Mouse (Mus musculus): ENCODE results near the gene Ttll11. TPM values are rescaled to one million over a fixed set of nuclear protein-coding genes. Genes with fewer than 3 reads are reported as not detected.

Gene Ttll11
- polyA plus RNA-seq, 1 experiment from 2014 or later: 6.1 TPM

DNA sequence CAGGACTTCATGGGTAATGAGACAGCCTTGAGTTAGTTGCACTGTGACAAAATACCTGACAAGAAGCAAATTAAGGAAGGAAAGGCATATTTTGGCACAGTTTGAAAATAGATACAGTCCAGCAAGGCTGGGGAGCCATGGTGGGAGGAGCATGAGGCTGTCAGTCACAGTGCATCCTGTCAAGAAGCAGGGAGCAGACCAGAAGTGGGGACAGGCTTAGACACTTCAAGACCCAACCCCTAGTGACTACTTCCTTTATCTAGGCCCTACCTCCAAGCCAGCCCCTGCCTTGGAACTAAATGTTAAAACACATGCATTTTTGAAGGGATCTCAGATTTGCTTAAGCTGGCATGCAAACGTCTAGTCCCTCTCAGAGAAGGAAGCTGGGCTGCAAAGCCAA is 20.7 kb upstream of the Ttll11 start:
- H3K4me2 ChIP-seq (ENCODE audit: low read depth, low read length): no peak overlapping the region
- H3K27ac ChIP-seq (ENCODE audit: low read depth, low read length): no peak overlapping the region
- H3K9me3 ChIP-seq (ENCODE audit: control insufficient read depth, low read length): no peaks in the 10 kb centered on the region
- no peaks in the 10 kb centered on the region for H3K36me3 ChIP-seq (ENCODE audit: control insufficient read depth, insufficient read depth, low read length)
- no peak overlapping the region for H3K4me3 ChIP-seq (ENCODE audit: low read depth, low read length)
- no peaks in the 10 kb centered on the region for H3K4me1 ChIP-seq (ENCODE audit: control insufficient read depth, insufficient read depth, low read length)
- H3K9ac ChIP-seq (replicated peaks; ENCODE audit: low read depth, low read length): no peak overlapping the region
- no peaks in the 10 kb centered on the region for H3K27me3 ChIP-seq (ENCODE audit: control insufficient read depth, insufficient read depth, low read length)
- no peak for ATAC-seq (ENCODE audit: low read depth)
- WGBS: 75% methylated on average over 1 of the region's 1 CpGs

DNA sequence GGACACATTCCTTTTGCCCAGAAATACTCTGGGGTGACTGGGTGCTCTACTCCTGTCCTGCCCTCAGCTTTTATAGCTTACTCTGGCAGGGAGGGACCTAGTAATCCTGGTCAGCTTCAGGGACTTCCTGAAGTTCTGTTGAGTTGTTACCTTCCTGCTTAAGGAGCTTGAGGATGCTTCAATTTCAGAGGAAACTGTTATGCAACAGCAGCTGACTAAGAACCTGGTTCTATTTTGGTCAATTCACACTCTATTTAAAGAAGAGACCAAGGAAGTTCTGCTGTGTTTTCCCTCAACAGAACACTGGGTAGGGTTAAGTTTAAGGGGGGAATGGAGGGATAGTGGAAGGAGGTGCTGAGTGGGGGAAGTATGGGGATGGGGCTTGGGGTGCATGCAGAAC is 19.5 kb upstream of the Ttll11 start:
- Histone ChIP-seq H3K4me3 (ENCODE audit: low read depth, low read length) (no peak overlapping the region), H3K4me1 (ENCODE audit: control insufficient read depth, insufficient read depth, low read length) (no peaks in the 10 kb centered on the region), H3K4me2 (ENCODE audit: low read depth, low read length) (no peak overlapping the region), H3K27ac (ENCODE audit: low read depth, low read length) (no peak overlapping the region), H3K27me3 (ENCODE audit: control insufficient read depth, insufficient read depth, low read length) (no peaks in the 10 kb centered on the region), H3K36me3 (ENCODE audit: control insufficient read depth, insufficient read depth, low read length) (no peaks in the 10 kb centered on the region), H3K9me3 (ENCODE audit: control insufficient read depth, low read length) (no peaks in the 10 kb centered on the region), H3K9ac (replicated peaks; ENCODE audit: low read depth, low read length) (no peak overlapping the region)
- no peak for ATAC-seq (ENCODE audit: low read depth)

DNA sequence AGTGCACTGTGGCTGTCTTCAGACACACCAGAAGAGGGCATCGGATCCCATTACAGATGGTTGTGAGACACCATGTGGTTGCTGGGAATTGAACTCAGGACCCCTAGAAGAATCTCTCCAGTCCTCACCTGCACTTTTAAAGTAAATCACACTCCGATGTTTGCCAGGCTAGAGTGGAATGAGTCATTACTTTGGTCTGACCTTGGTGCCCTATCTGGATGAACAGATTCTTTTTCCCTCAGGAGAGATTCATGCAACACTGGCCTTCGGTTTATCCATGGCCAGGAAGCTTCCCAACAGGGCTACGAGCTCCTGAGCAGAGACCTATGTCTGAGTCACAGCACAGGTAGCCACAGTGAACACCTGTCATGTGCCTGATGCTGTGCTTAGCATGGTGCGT is 18.7 kb upstream of the Ttll11 start:
- 85% methylated on average over 5 of the region's 5 CpGs for WGBS
- H3K27me3 ChIP-seq (ENCODE audit: control insufficient read depth, insufficient read depth, low read length): no peaks in the 10 kb centered on the region
- no peaks in the 10 kb centered on the region for H3K4me1 ChIP-seq (ENCODE audit: control insufficient read depth, insufficient read depth, low read length)
- no peak for ATAC-seq (ENCODE audit: low read depth)
- no peak overlapping the region for H3K9ac ChIP-seq (replicated peaks; ENCODE audit: low read depth, low read length)
- H3K4me3 ChIP-seq (ENCODE audit: low read depth, low read length): no peak overlapping the region
- no peaks in the 10 kb centered on the region for H3K9me3 ChIP-seq (ENCODE audit: control insufficient read depth, low read length)
- no peak overlapping the region for H3K27ac ChIP-seq (ENCODE audit: low read depth, low read length)
- no peaks in the 10 kb centered on the region for H3K36me3 ChIP-seq (ENCODE audit: control insufficient read depth, insufficient read depth, low read length)
- H3K4me2 ChIP-seq (ENCODE audit: low read depth, low read length): no peak overlapping the region

DNA sequence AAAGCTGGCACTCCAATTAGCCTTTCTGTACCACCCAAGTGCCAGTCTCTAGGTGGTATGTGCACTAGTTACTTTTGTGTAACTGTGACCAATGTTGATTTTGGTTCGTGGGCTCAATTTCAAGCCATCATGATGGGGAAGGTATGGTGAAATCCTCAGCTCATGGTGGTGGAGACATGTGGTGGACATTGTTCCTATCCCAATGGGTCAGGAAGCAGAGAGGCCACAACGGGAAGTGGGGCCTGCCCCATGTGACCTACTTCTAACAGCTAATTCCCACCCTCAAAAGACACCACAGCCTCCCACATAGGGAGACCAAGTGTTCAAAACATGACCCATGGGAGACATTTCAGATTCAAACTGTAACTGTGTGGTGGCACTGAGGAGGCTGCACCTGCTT is 17.0 kb upstream of the Ttll11 start:
- ATAC-seq (ENCODE audit: low read depth): no peak
- no peaks in the 10 kb centered on the region for H3K4me1 ChIP-seq (ENCODE audit: control insufficient read depth, insufficient read depth, low read length)
- H3K4me2 ChIP-seq (ENCODE audit: low read depth, low read length): no peak overlapping the region
- H3K9ac ChIP-seq (replicated peaks; ENCODE audit: low read depth, low read length): no peak overlapping the region
- H3K27me3 ChIP-seq (ENCODE audit: control insufficient read depth, insufficient read depth, low read length): no peaks in the 10 kb centered on the region
- no peaks in the 10 kb centered on the region for H3K36me3 ChIP-seq (ENCODE audit: control insufficient read depth, insufficient read depth, low read length)
- no peak overlapping the region for H3K27ac ChIP-seq (ENCODE audit: low read depth, low read length)
- no peak overlapping the region for H3K4me3 ChIP-seq (ENCODE audit: low read depth, low read length)
- no peaks in the 10 kb centered on the region for H3K9me3 ChIP-seq (ENCODE audit: control insufficient read depth, low read length)
- 74% methylated on average over 2 of the region's 2 CpGs for WGBS

DNA sequence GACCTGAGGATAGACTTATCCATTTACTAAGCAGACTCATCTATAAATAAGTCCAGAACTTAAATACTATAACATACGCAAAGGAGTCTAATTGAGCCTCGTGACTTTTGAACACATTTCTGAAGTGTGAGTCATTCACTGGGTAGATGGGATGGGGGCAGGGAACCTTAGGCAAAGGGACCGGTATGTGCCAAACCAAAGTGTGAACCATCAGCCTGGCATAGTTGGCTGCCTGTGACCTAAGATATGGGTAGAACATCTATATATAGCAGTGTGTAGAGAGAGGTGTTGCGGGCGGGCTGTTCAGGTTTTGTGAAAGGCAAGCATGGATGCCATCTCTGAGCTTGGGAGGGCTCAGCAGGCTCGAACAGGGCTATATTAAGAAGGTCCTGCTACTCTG is 14.6 kb upstream of the Ttll11 start:
- H3K4me1 ChIP-seq (ENCODE audit: control insufficient read depth, insufficient read depth, low read length): no peaks in the 10 kb centered on the region
- no peak overlapping the region for H3K4me2 ChIP-seq (ENCODE audit: low read depth, low read length)
- no peaks in the 10 kb centered on the region for H3K27me3 ChIP-seq (ENCODE audit: control insufficient read depth, insufficient read depth, low read length)
- H3K9me3 ChIP-seq (ENCODE audit: control insufficient read depth, low read length): no peaks in the 10 kb centered on the region
- H3K27ac ChIP-seq (ENCODE audit: low read depth, low read length): no peak overlapping the region
- no peaks in the 10 kb centered on the region for H3K36me3 ChIP-seq (ENCODE audit: control insufficient read depth, insufficient read depth, low read length)
- H3K9ac ChIP-seq (replicated peaks; ENCODE audit: low read depth, low read length): no peak overlapping the region
- ATAC-seq (ENCODE audit: low read depth): no peak
- WGBS: 90% methylated on average over 6 of the region's 6 CpGs
- no peak overlapping the region for H3K4me3 ChIP-seq (ENCODE audit: low read depth, low read length)

DNA sequence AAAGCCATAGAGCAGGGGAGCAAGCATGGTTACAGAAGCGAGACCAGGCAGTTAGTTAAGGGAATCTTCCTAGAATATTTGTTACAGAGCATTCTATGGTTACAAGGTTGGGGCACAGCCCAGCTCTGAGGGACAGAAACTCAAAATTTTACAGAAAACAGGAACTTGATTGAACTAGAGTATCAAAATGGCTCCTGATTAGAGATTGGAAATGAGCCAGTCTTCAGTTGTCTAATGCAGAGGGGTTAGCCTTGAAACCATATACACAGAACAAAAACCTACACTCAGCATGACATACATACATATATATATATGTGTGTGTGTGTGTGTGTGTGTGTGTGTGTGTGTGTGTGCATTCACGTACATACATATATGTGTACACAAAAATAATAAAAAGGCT is 13.8 kb upstream of the Ttll11 start:
- no peak for ATAC-seq (ENCODE audit: low read depth)
- H3K9me3 ChIP-seq (ENCODE audit: control insufficient read depth, low read length): no peaks in the 10 kb centered on the region
- H3K27me3 ChIP-seq (ENCODE audit: control insufficient read depth, insufficient read depth, low read length): no peaks in the 10 kb centered on the region
- WGBS: 91% methylated on average over 2 of the region's 2 CpGs
- H3K4me3 ChIP-seq (ENCODE audit: low read depth, low read length): no peak overlapping the region
- H3K4me2 ChIP-seq (ENCODE audit: low read depth, low read length): no peak overlapping the region
- no peaks in the 10 kb centered on the region for H3K4me1 ChIP-seq (ENCODE audit: control insufficient read depth, insufficient read depth, low read length)
- no peak overlapping the region for H3K9ac ChIP-seq (replicated peaks; ENCODE audit: low read depth, low read length)
- H3K27ac ChIP-seq (ENCODE audit: low read depth, low read length): no peak overlapping the region
- no peaks in the 10 kb centered on the region for H3K36me3 ChIP-seq (ENCODE audit: control insufficient read depth, insufficient read depth, low read length)

DNA sequence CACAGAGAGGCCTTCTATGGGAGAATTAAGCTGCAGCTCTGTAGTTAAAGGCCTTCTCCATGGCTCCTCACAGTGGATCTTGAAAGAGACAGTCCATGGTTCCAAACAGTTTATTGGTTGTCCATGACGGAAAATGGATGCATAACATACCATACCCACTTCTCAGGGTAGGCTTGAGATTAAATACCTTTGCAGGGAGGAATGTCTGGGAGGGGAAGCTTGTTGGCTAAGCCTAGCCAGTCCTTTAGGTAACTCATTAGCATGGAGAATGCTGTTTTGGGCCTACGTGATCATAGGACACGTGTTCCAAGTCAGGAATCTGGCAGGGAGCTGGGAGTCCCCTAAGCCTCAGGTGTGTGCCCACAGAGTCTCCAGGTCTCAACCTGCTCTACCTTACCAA is 12.5 kb upstream of the Ttll11 start:
- no peaks in the 10 kb centered on the region for H3K4me1 ChIP-seq (ENCODE audit: control insufficient read depth, insufficient read depth, low read length)
- no peak overlapping the region for H3K4me3 ChIP-seq (ENCODE audit: low read depth, low read length)
- no peak overlapping the region for H3K27ac ChIP-seq (ENCODE audit: low read depth, low read length)
- H3K9me3 ChIP-seq (ENCODE audit: control insufficient read depth, low read length): no peaks in the 10 kb centered on the region
- WGBS: 91% methylated on average over 3 of the region's 3 CpGs
- H3K4me2 ChIP-seq (ENCODE audit: low read depth, low read length): no peak overlapping the region
- ATAC-seq (ENCODE audit: low read depth): no peak
- H3K36me3 ChIP-seq (ENCODE audit: control insufficient read depth, insufficient read depth, low read length): no peaks in the 10 kb centered on the region
- no peak overlapping the region for H3K9ac ChIP-seq (replicated peaks; ENCODE audit: low read depth, low read length)
- no peaks in the 10 kb centered on the region for H3K27me3 ChIP-seq (ENCODE audit: control insufficient read depth, insufficient read depth, low read length)

DNA sequence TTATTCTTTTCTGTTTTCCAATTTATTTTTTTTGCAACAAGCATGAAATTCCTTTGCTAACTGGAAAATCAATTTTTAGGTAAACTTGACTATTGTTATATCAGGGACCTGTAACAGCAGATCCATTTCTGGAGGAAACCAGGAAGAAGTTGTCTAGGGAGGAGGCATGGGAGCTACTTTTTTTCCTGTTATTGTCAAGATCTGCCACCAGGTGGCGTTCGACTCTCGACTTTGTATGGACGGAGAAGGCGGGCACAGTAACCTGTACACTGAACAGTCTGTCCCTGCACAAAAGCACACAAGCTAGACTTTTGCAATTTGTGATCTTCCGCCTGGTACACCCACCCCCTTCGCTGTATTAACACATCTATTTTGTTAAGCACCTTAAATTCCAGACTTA is 4.2 kb upstream of the Ttll11 start:
- Histone ChIP-seq H3K27ac (ENCODE audit: low read depth, low read length) (no peak overlapping the region), H3K9ac (replicated peaks; ENCODE audit: low read depth, low read length) (no peak overlapping the region), H3K36me3 (ENCODE audit: control insufficient read depth, insufficient read depth, low read length) (no peaks in the 10 kb centered on the region), H3K4me3 (ENCODE audit: low read depth, low read length) (no peak overlapping the region), H3K9me3 (ENCODE audit: control insufficient read depth, low read length) (no peaks in the 10 kb centered on the region), H3K4me1 (ENCODE audit: control insufficient read depth, insufficient read depth, low read length) (no peaks in the 10 kb centered on the region; the same call in 1 of the 2 replicates), H3K4me2 (ENCODE audit: low read depth, low read length) (no peak overlapping the region), H3K27me3 (ENCODE audit: control insufficient read depth, insufficient read depth, low read length) (no peaks in the 10 kb centered on the region)
- no peak for ATAC-seq (ENCODE audit: low read depth)
- 7% methylated on average over 7 of the region's 7 CpGs for WGBS

DNA sequence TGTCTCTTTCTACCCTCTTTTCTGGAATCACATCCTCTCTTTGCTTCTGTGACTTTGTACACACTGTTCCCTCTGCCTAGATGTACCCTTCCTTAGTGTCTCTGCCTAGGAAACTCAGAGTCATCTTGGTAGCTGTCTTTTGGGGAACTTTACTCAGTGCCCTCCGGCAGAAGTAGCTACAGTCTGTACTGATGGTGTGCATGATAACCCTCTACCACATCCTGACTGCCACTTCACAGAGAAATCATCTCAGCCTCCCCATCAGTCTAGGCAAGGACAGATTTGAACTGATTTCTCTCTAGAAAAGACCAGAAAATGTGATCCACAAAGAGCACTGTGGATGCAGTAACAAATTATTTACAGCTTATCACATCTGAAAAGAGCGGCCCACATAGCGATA is 2.2 kb upstream of the Ttll11 start:
- H3K4me1 ChIP-seq (ENCODE audit: control insufficient read depth, insufficient read depth, low read length): peaks cover 17% of the 10 kb centered on the region
- H3K4me2 ChIP-seq (ENCODE audit: low read depth, low read length): no peak overlapping the region
- no peaks in the 10 kb centered on the region for H3K9me3 ChIP-seq (ENCODE audit: control insufficient read depth, low read length)
- H3K36me3 ChIP-seq (ENCODE audit: control insufficient read depth, insufficient read depth, low read length): no peaks in the 10 kb centered on the region
- no peak overlapping the region for H3K9ac ChIP-seq (replicated peaks; ENCODE audit: low read depth, low read length)
- H3K27ac ChIP-seq (ENCODE audit: low read depth, low read length): no peak overlapping the region
- no peak for ATAC-seq (ENCODE audit: low read depth)
- no peaks in the 10 kb centered on the region for H3K27me3 ChIP-seq (ENCODE audit: control insufficient read depth, insufficient read depth, low read length)
- H3K4me3 ChIP-seq (ENCODE audit: low read depth, low read length): no peak overlapping the region
- 82% methylated on average over 3 of the region's 3 CpGs for WGBS

Measured in neural tube, embryonic 14.5 days (tissue).